Mouse (Mus musculus) neural tube, embryonic 14.5 days (tissue): ENCODE data around the gene Arg1. TPM values are rescaled to one million over a fixed set of nuclear protein-coding genes. Genes with fewer than 3 reads are reported as not detected.

Experiments
- ATAC-seq: fragments of 200-750 bp; cut with Nextera tagmentation; 2 replicates; pipeline ENCODE4 v1.8.0; 2017; ENCODE audit warnings: low read depth, mild to moderate bottlenecking, moderate TSS enrichment, moderate library complexity
- H3K27ac ChIP-seq: fragments of 300-500 bp; sonication (generic); 2 replicates; pipeline ENCODE4 v1.5.1; 2014; ENCODE audit warnings: low read depth, mild to moderate bottlenecking, control low read depth, low read length, moderate library complexity, mixed read lengths
- H3K27me3 ChIP-seq: fragments of 300-500 bp; sonication (generic); 2 replicates; pipeline ENCODE4 v1.6.1; 2014; ENCODE audit warnings: low read length; ENCODE audit not compliant: control insufficient read depth, insufficient read depth
- H3K36me3 ChIP-seq: fragments of 300-500 bp; sonication (generic); 2 replicates; pipeline ENCODE4 v1.6.1; 2014; ENCODE audit warnings: low read length, mixed read lengths; ENCODE audit not compliant: control insufficient read depth, insufficient read depth
- H3K4me1 ChIP-seq: fragments of 300-500 bp; sonication (generic); 2 replicates; pipeline ENCODE4 v1.6.1; 2014; ENCODE audit warnings: low read length; ENCODE audit not compliant: control insufficient read depth, insufficient read depth
- H3K4me2 ChIP-seq: fragments of 300-500 bp; sonication (generic); 2 replicates; pipeline ENCODE4 v1.6.1; 2014; ENCODE audit warnings: mild to moderate bottlenecking, low read depth, low read length, control low read depth
- H3K4me3 ChIP-seq: fragments of 300-500 bp; sonication (generic); 2 replicates; pipeline ENCODE4 v1.5.1; 2014; ENCODE audit warnings: low read depth, low read length, control low read depth, mixed read lengths
- H3K9ac ChIP-seq: fragments of 300-500 bp; sonication (generic); replicated peaks from 2 replicates; pipeline ENCODE4 v1.6.1; 2014; ENCODE audit warnings: low read depth, mild to moderate bottlenecking, control low read depth, low read length, mixed read lengths
- H3K9me3 ChIP-seq: fragments of 300-500 bp; sonication (generic); 2 replicates; pipeline ENCODE4 v1.6.1; 2016; ENCODE audit warnings: low read length; ENCODE audit not compliant: control insufficient read depth
- WGBS: fragments of 180-500 bp; shearing (Covaris S2); extraction: QIAGEN DNeasy Blood & Tissue Kit; methylation state at CpG from one replicate; pipeline ENCODE4 v1.1.7; 2014; 5-methylcytosine and 5-hydroxymethylcytosine counted together
- polyA plus RNA-seq: library from polyadenylated mRNA; unstranded; fragments of >200 nt; fragmentation: Nextera tagmentation; extraction: Ambion mirVana; gene quantifications from 2 replicates; pipeline ENCODE4 v1.2.1, GENCODE M21; 2014

Gene Arg1
- polyA plus RNA-seq, 1 experiment from 2014 or later: 4.6 TPM

- ATAC-seq: no peak
- Histone ChIP-seq H3K27ac (no peak overlapping the region), H3K9me3 (no peaks in the 10 kb centered on the region), H3K4me2 (no peak overlapping the region), H3K27me3 (no peaks in the 10 kb centered on the region), H3K4me3 (no peak overlapping the region), H3K9ac (no peak overlapping the region), H3K36me3 (no peaks in the 10 kb centered on the region), H3K4me1 (peaks cover 3% of the 10 kb centered on the region; the same call in 1 of the 2 replicates)
- 67% methylated on average over 15 of the region's 15 CpGs for WGBS
These were observed 31.2 kb upstream of the Arg1 start for GRCm38 (mm10) chr10:24958280-24959042.

GRCm38 (mm10) chr10:24953876-24954275, 26.6 kb upstream of the Arg1 start:
- H3K9ac ChIP-seq: no peak overlapping the region
- no peaks in the 10 kb centered on the region for H3K9me3 ChIP-seq
- H3K27ac ChIP-seq: no peak overlapping the region
- no peak overlapping the region for H3K4me3 ChIP-seq
- H3K4me1 ChIP-seq: peaks cover 1% of the 10 kb centered on the region; the same call in 1 of the 2 replicates
- no peaks in the 10 kb centered on the region for H3K36me3 ChIP-seq
- 90% methylated on average over 6 of the region's 6 CpGs for WGBS
- H3K27me3 ChIP-seq: no peaks in the 10 kb centered on the region
- ATAC-seq: no peak
- H3K4me2 ChIP-seq: no peak overlapping the region

GRCm38 (mm10) chr10:24952549-24952948, 25.3 kb upstream of the Arg1 start:
- 81% methylated on average over 7 of the region's 7 CpGs for WGBS
- Histone ChIP-seq H3K27ac (no peak overlapping the region), H3K4me3 (no peak overlapping the region), H3K36me3 (no peaks in the 10 kb centered on the region), H3K9me3 (no peaks in the 10 kb centered on the region), H3K27me3 (no peaks in the 10 kb centered on the region), H3K4me2 (no peak overlapping the region), H3K4me1 (no peaks in the 10 kb centered on the region), H3K9ac (no peak overlapping the region)
- ATAC-seq: no peak

- no peak overlapping the region for H3K27ac ChIP-seq
- 90% methylated on average over 8 of the region's 8 CpGs for WGBS
These were observed 24.3 kb upstream of the Arg1 start for GRCm38 (mm10) chr10:24951575-24951974.

GRCm38 (mm10) chr10:24950223-24950622, 22.9 kb upstream of the Arg1 start:
- no peak overlapping the region for H3K27ac ChIP-seq
- H3K36me3 ChIP-seq: no peaks in the 10 kb centered on the region
- no peak overlapping the region for H3K9ac ChIP-seq
- WGBS: 83% methylated on average over 4 of the region's 4 CpGs
- no peak overlapping the region for H3K4me2 ChIP-seq
- H3K9me3 ChIP-seq: no peaks in the 10 kb centered on the region
- no peak overlapping the region for H3K4me3 ChIP-seq
- H3K4me1 ChIP-seq: no peaks in the 10 kb centered on the region
- ATAC-seq: no peak
- no peaks in the 10 kb centered on the region for H3K27me3 ChIP-seq

More at GRCm38 (mm10) chr10:24951575-24951974, 24.3 kb upstream of the Arg1 start:
- ATAC-seq: no peak
- H3K36me3 ChIP-seq: no peaks in the 10 kb centered on the region
- no peaks in the 10 kb centered on the region for H3K4me1 ChIP-seq
- no peaks in the 10 kb centered on the region for H3K27me3 ChIP-seq
- H3K9ac ChIP-seq: no peak overlapping the region
- no peak overlapping the region for H3K4me3 ChIP-seq
- no peaks in the 10 kb centered on the region for H3K9me3 ChIP-seq
- no peak overlapping the region for H3K4me2 ChIP-seq

- Histone ChIP-seq H3K9me3 (no peaks in the 10 kb centered on the region), H3K27ac (no peak overlapping the region), H3K27me3 (no peaks in the 10 kb centered on the region), H3K4me3 (no peak overlapping the region), H3K4me2 (no peak overlapping the region), H3K36me3 (no peaks in the 10 kb centered on the region), H3K4me1 (no peaks in the 10 kb centered on the region), H3K9ac (no peak overlapping the region)
- no peak for ATAC-seq
- WGBS: 86% methylated on average over 8 of the region's 8 CpGs
These were observed 21.0 kb upstream of the Arg1 start for GRCm38 (mm10) chr10:24948278-24948677.

- ATAC-seq: no peak
- no peak overlapping the region for H3K4me3 ChIP-seq
- WGBS: 91% methylated on average over 3 of the region's 3 CpGs
- no peaks in the 10 kb centered on the region for H3K4me1 ChIP-seq
- no peak overlapping the region for H3K4me2 ChIP-seq
- no peak overlapping the region for H3K9ac ChIP-seq
- H3K36me3 ChIP-seq: no peaks in the 10 kb centered on the region
- H3K27ac ChIP-seq: no peak overlapping the region
- H3K9me3 ChIP-seq: no peaks in the 10 kb centered on the region
- H3K27me3 ChIP-seq: no peaks in the 10 kb centered on the region
These were observed 20.6 kb upstream of the Arg1 start for GRCm38 (mm10) chr10:24947871-24948270.

GRCm38 (mm10) chr10:24930143-24930542, 2.9 kb upstream of the Arg1 start:
- no peak overlapping the region for H3K9ac ChIP-seq
- H3K4me1 ChIP-seq: peaks cover 5% of the 10 kb centered on the region; the same call in 1 of the 2 replicates
- H3K36me3 ChIP-seq: no peaks in the 10 kb centered on the region
- ATAC-seq: no peak
- no peak overlapping the region for H3K27ac ChIP-seq
- H3K4me2 ChIP-seq: no peak overlapping the region
- no peaks in the 10 kb centered on the region for H3K27me3 ChIP-seq
- no peak overlapping the region for H3K4me3 ChIP-seq
- H3K9me3 ChIP-seq: no peaks in the 10 kb centered on the region
- WGBS: 79% methylated on average over 6 of the region's 6 CpGs

- Histone ChIP-seq H3K27ac (no peak overlapping the region), H3K27me3 (no peaks in the 10 kb centered on the region), H3K9me3 (no peaks in the 10 kb centered on the region), H3K4me3 (no peak overlapping the region), H3K9ac (no peak overlapping the region), H3K36me3 (no peaks in the 10 kb centered on the region), H3K4me1 (peaks cover 5% of the 10 kb centered on the region; the same call in 1 of the 2 replicates), H3K4me2 (no peak overlapping the region)
- WGBS: 15% methylated on average over 12 of the region's 12 CpGs
- no peak for ATAC-seq
These were observed 788 bp upstream of the Arg1 start for GRCm38 (mm10) chr10:24928072-24928471.
